Mouse (Mus musculus) lung, embryonic 16.5 days (tissue): ENCODE data around the gene Hist1h2bq. TPM values are rescaled to one million over a fixed set of nuclear protein-coding genes. Genes with fewer than 3 reads are reported as not detected.

Source experiments
- microRNA-seq: library from miRNA; unstranded; fragments of <30 nt; microRNA quantifications from one replicate; pipeline ENCODE4, GENCODE M21; 2016
- polyA plus RNA-seq: library from polyadenylated mRNA; unstranded; fragments of >200 nt; fragmentation: Nextera tagmentation; extraction: Ambion mirVana; gene quantifications from 2 replicates; pipeline ENCODE4 v1.2.1, GENCODE M21; 2015

The Hist1h2bq gene
- polyA plus RNA-seq, 1 experiment from 2014 or later, result 24.2 TPM

Small RNA genes lying within 50 kb of the gene (microRNA-seq; reads per million reads assigned to microRNA genes)
- gene Gm19658, result not detected
- not detected for gene Gm44346
- not detected for gene Gm44466

Other genes with a start within 250 kb of the Hist1h2bq start
- not detected in 2 replicates for gene Olfr1364, start 228.4 kb downstream of the Hist1h2bq start, polyA plus RNA-seq
- gene Olfr1362, start 196.2 kb downstream of the Hist1h2bq start, polyA plus RNA-seq, result not detected in 2 replicates
- not detected in 2 replicates for gene Olfr11, start 167.7 kb downstream of the Hist1h2bq start, polyA plus RNA-seq
- not detected in 2 replicates for gene Olfr1361, start 146.8 kb downstream of the Hist1h2bq start, polyA plus RNA-seq
- not detected in 2 replicates for gene Olfr1360, start 132.8 kb downstream of the Hist1h2bq start, polyA plus RNA-seq
- gene Olfr1359, start 112.1 kb downstream of the Hist1h2bq start, polyA plus RNA-seq, result not detected in 2 replicates
- gene Hist1h2bl, start 94.1 kb downstream of the Hist1h2bq start, polyA plus RNA-seq, result 3.4 and 4.5 TPM in 2 replicates
- 33.0 and 45.8 TPM in 2 replicates for gene Hist1h2ai, start 93.8 kb downstream of the Hist1h2bq start, polyA plus RNA-seq
- gene Hist1h3h, start 92.5 kb downstream of the Hist1h2bq start, polyA plus RNA-seq, result 13.5 and 20.4 TPM in 2 replicates
- 4.9 and 5.8 TPM in 2 replicates for gene Hist1h2bm, start 88.2 kb downstream of the Hist1h2bq start, polyA plus RNA-seq
- gene Hist1h4j, start 75.1 kb downstream of the Hist1h2bq start, polyA plus RNA-seq, result 1.3 and 1.4 TPM in 2 replicates
- gene Hist1h4k, start 59.7 kb downstream of the Hist1h2bq start, polyA plus RNA-seq, result 2.0 and 5.4 TPM in 2 replicates
- 31.5 and 35.8 TPM in 2 replicates for gene Hist1h2ak, start 56.4 kb downstream of the Hist1h2bq start, polyA plus RNA-seq
- gene Hist1h2bn, start 56.1 kb downstream of the Hist1h2bq start, polyA plus RNA-seq, result 5.8 and 7.8 TPM in 2 replicates
- 23.4 and 24.2 TPM in 2 replicates for gene Hist1h1b, start 29.6 kb downstream of the Hist1h2bq start, polyA plus RNA-seq
- 103 and 124 TPM in 2 replicates for gene Hist1h3i, start 26.8 kb downstream of the Hist1h2bq start, polyA plus RNA-seq
- gene Hist1h2an, start 23.0 kb downstream of the Hist1h2bq start, polyA plus RNA-seq, result 1.8 and 5.1 TPM in 2 replicates
- gene Hist1h2bp, start 22.7 kb downstream of the Hist1h2bq start, polyA plus RNA-seq, result 1.0 and 1.2 TPM in 2 replicates
- gene Hist1h2ao, start 268 bp upstream of the Hist1h2bq start, polyA plus RNA-seq, result 3.4 TPM in 1 of 2 replicates, not detected in the other
- not detected in 2 replicates for gene Hist1h4m, start 1.5 kb upstream of the Hist1h2bq start, polyA plus RNA-seq
- gene Hist1h4n, start 22.0 kb upstream of the Hist1h2bq start, polyA plus RNA-seq, result 19.0 and 22.4 TPM in 2 replicates
- 3,144 and 3,910 TPM in 2 replicates for gene Hist1h2ap, start 23.3 kb upstream of the Hist1h2bq start, polyA plus RNA-seq
- gene Hist1h2br, start 23.5 kb upstream of the Hist1h2bq start, polyA plus RNA-seq, result 26.3 and 29.0 TPM in 2 replicates
- 7.9 and 12.5 TPM in 2 replicates for gene Zfp184, start 134.9 kb upstream of the Hist1h2bq start, polyA plus RNA-seq
- 0.16 and 0.18 TPM in 2 replicates for gene Pom121l2, start 171.0 kb upstream of the Hist1h2bq start, polyA plus RNA-seq
- 10.0 and 26.0 TPM in 2 replicates for gene Prss16, start 199.5 kb upstream of the Hist1h2bq start, polyA plus RNA-seq
- 2.3 and 15.3 TPM in 2 replicates for gene Hist1h2ah, start 225.4 kb upstream of the Hist1h2bq start, polyA plus RNA-seq
- 6.6 and 7.3 TPM in 2 replicates for gene Hist1h2bk, start 225.7 kb upstream of the Hist1h2bq start, polyA plus RNA-seq
- 23.6 and 24.3 TPM in 2 replicates for gene Hist1h4i, start 231.2 kb upstream of the Hist1h2bq start, polyA plus RNA-seq
- gene Hist1h2ag, start 232.7 kb upstream of the Hist1h2bq start, polyA plus RNA-seq, result 36.8 and 53.7 TPM in 2 replicates
- gene Hist1h2bj, start 233.0 kb upstream of the Hist1h2bq start, polyA plus RNA-seq, result 12.9 and 16.4 TPM in 2 replicates